Mouse (Mus musculus) liver, adult 2 months (tissue): ENCODE data around the gene Otulinl. TPM values are rescaled to one million over a fixed set of nuclear protein-coding genes. Genes with fewer than 3 reads are reported as not detected.
A peak's percentile ranks its signal among the peaks of the same experiment; 100 is the strongest.
"Not testable (repeated sequence)": the region's sequence is repeated elsewhere in the genome, so short reads cannot be mapped to it uniquely, and the experiment has no call there.

Experiments
- DNase-seq: peaks from one replicate; pipeline ENCODE4 v3.0.0-alpha.2; 2011; ENCODE audit warnings: low read depth, low spot score; ENCODE audit errors: extremely low read depth
- H3K27ac ChIP-seq: fragments of 200-500 bp; replicated peaks from 2 replicates; pipeline ENCODE4 v1.5.1; 2012; ENCODE audit warnings: low read depth, mild to moderate bottlenecking, control low read depth, inconsistent platforms, low read length; ENCODE audit not compliant: insufficient read depth
- H3K27me3 ChIP-seq: fragments of 200-500 bp; 2 replicates; pipeline ENCODE4 v1.6.1; 2012; ENCODE audit warnings: mild to moderate bottlenecking, moderate library complexity, low read length, inconsistent platforms; ENCODE audit not compliant: control insufficient read depth, insufficient read depth
- H3K36me3 ChIP-seq: fragments of 200-500 bp; 2 replicates; pipeline ENCODE4 v1.6.1; 2012; ENCODE audit warnings: low read length, inconsistent platforms; ENCODE audit not compliant: control insufficient read depth, insufficient read depth
- H3K4me1 ChIP-seq: fragments of 200-500 bp; 2 replicates; pipeline ENCODE4 v1.6.1; 2011; ENCODE audit warnings: low read length; ENCODE audit not compliant: control insufficient read depth, insufficient read depth
- H3K4me3 ChIP-seq: fragments of 200-500 bp; 2 replicates; pipeline ENCODE4 v1.5.1; 2011; ENCODE audit warnings: low read depth, mild to moderate bottlenecking, control low read depth, low read length, moderate library complexity; ENCODE audit not compliant: insufficient read depth
- H3K79me2 ChIP-seq: fragments of 200-500 bp; 2 replicates; pipeline ENCODE4 v1.6.1; 2012; ENCODE audit warnings: inconsistent platforms, mild to moderate bottlenecking, low read length, moderate library complexity; ENCODE audit not compliant: control insufficient read depth, insufficient read depth
- H3K9ac ChIP-seq: fragments of 200-500 bp; 2 replicates; pipeline ENCODE4 v1.6.1; 2012; ENCODE audit warnings: low read depth, mild to moderate bottlenecking, control low read depth, inconsistent platforms, low read length
- CTCF ChIP-seq: fragments of 200-500 bp; IDR thresholded peaks from 2 replicates; pipeline ENCODE4 v1.5.1; 2011; ENCODE audit warnings: low read depth, low read length, control low read depth
- POLR2A ChIP-seq: fragments of 200-500 bp; IDR thresholded peaks from 2 replicates; pipeline ENCODE4 v1.6.1; 2011; ENCODE audit warnings: low read length, control low read depth; ENCODE audit not compliant: insufficient read depth; ENCODE audit errors: extremely low read depth
- WGBS: fragments of 180-500 bp; shearing (Covaris S2); methylation state at CpG from one replicate; pipeline ENCODE4 v1.1.7; 2018; 5-methylcytosine and 5-hydroxymethylcytosine counted together
- polyA plus RNA-seq: library from polyadenylated mRNA; depleted of rRNA; stranded (reverse); fragments of >200 nt; gene quantifications from 2 replicates; pipeline ENCODE4 v1.2.3, GENCODE M21; 2012; rRNA removed
- total RNA-seq: library from RNA; depleted of rRNA; stranded (reverse); fragments of >200 nt; gene quantifications from 2 replicates; pipeline ENCODE4 v1.2.3, GENCODE M21; 2014; rRNA removed

Gene Otulinl
- total RNA-seq (2.1 and 3.4 TPM in 2 replicates), polyA plus RNA-seq (0.36 and 0.78 TPM in 2 replicates)

- Histone ChIP-seq H3K9ac (peak within 1 kb of the TSS; percentile 62), H3K27ac (peak within 1 kb of the TSS; percentile 17; the same call in 1 of the 2 replicates), H3K4me3 (peak within 1 kb of the TSS; percentile 56), H3K27me3 (0 out of 2 replicates have a peak, but pooled peaks cover 2% of the 10 kb centered on the region), H3K4me1 (no peaks in the 10 kb centered on the region; the same call in 1 of the 2 replicates), H3K79me2 (no peaks in the 10 kb centered on the region), H3K36me3 (no peaks in the 10 kb centered on the region)
- DNase-seq = peak; percentile 56
- 2% methylated on average over 56 of the region's 59 CpGs for WGBS
- TF ChIP-seq POLR2A (no peak), CTCF (no peak)
These were observed at the start of gene Otulinl for GRCm38 (mm10) chr15:27681419-27682187. Gene Otulinl (minus strand): TSS chr15:27681579.

- TF ChIP-seq POLR2A (no peak), CTCF (no peak)
- H3K4me3 ChIP-seq = no peak overlapping the region
- DNase-seq = no peak
- no peaks in the 10 kb centered on the region; the same call in 1 of the 2 replicates for H3K4me1 ChIP-seq
- no peaks in the 10 kb centered on the region for H3K27me3 ChIP-seq
- H3K36me3 ChIP-seq = no peaks in the 10 kb centered on the region
- no peaks in the 10 kb centered on the region for H3K79me2 ChIP-seq
- no peak overlapping the region for H3K27ac ChIP-seq
- no peak overlapping the region for H3K9ac ChIP-seq
- WGBS = 70% methylated on average over 6 of the region's 6 CpGs
These were observed 44.8 kb upstream of the Otulinl start for GRCm38 (mm10) chr15:27726228-27726627.

GRCm38 (mm10) chr15:27724796-27725680, 43.7 kb upstream of the Otulinl start:
- TF ChIP-seq POLR2A (no peak), CTCF (no peak)
- DNase-seq = peak; percentile 27
- no peaks in the 10 kb centered on the region for H3K36me3 ChIP-seq
- no peak overlapping the region for H3K4me3 ChIP-seq
- no peak overlapping the region for H3K9ac ChIP-seq
- H3K79me2 ChIP-seq = no peaks in the 10 kb centered on the region
- H3K27me3 ChIP-seq = no peaks in the 10 kb centered on the region
- H3K27ac ChIP-seq = peak overlapping the region; percentile 31; the same call in 1 of the 2 replicates
- 72% methylated on average over 9 of the region's 9 CpGs for WGBS
- H3K4me1 ChIP-seq = no peaks in the 10 kb centered on the region; the same call in 1 of the 2 replicates

- DNase-seq = peak; percentile 9
- Histone ChIP-seq H3K4me1 (no peaks in the 10 kb centered on the region; the same call in 1 of the 2 replicates), H3K4me3 (no peak overlapping the region), H3K9ac (no peak overlapping the region; the same call in 1 of the 2 replicates), H3K27ac (peak overlapping the region; percentile 31), H3K27me3 (no peaks in the 10 kb centered on the region), H3K36me3 (no peaks in the 10 kb centered on the region), H3K79me2 (no peaks in the 10 kb centered on the region)
- no peak for TF ChIP-seq CTCF
- TF ChIP-seq POLR2A = no peak
- 62% methylated on average over 6 of the region's 6 CpGs for WGBS
These were observed 42.9 kb upstream of the Otulinl start for GRCm38 (mm10) chr15:27724298-27724697.

- Histone ChIP-seq H3K79me2 (no peaks in the 10 kb centered on the region), H3K4me1 (no peaks in the 10 kb centered on the region; the same call in 1 of the 2 replicates), H3K4me3 (no peak overlapping the region), H3K9ac (no peak overlapping the region), H3K27ac (peak overlapping the region; percentile 31; the same call in 1 of the 2 replicates), H3K36me3 (no peaks in the 10 kb centered on the region), H3K27me3 (no peaks in the 10 kb centered on the region)
- TF ChIP-seq CTCF = no peak
- no peak for TF ChIP-seq POLR2A
- WGBS = 43% methylated on average over 6 of the region's 6 CpGs
- DNase-seq = no peak
These were observed 42.4 kb upstream of the Otulinl start for GRCm38 (mm10) chr15:27723746-27724145.

- H3K27ac ChIP-seq, H3K4me1 ChIP-seq, H3K36me3 ChIP-seq, H3K79me2 ChIP-seq, DNase-seq, H3K4me3 ChIP-seq, H3K9ac ChIP-seq, H3K27me3 ChIP-seq: not testable (repeated sequence)
- 88% methylated on average over 8 of the region's 8 CpGs for WGBS
These were observed 38.9 kb upstream of the Otulinl start for GRCm38 (mm10) chr15:27720297-27720696.
